Mouse (Mus musculus) kidney, adult 11 months (tissue): Measurements from ENCODE around the gene 1700003F12Rik.

ENCODE experiments used
- DNase-seq: peaks from one replicate; pipeline ENCODE4 v3.0.0; 2022

1700003F12Rik gene

GRCm38 (mm10) chr2:154549886-154550189 is 3.0 kb downstream of the 1700003F12Rik start:
- no peak for DNase-seq

GRCm38 (mm10) chr2:154550937-154551336 is 4.1 kb downstream of the 1700003F12Rik start:
- DNase-seq, result no peak

DNA sequence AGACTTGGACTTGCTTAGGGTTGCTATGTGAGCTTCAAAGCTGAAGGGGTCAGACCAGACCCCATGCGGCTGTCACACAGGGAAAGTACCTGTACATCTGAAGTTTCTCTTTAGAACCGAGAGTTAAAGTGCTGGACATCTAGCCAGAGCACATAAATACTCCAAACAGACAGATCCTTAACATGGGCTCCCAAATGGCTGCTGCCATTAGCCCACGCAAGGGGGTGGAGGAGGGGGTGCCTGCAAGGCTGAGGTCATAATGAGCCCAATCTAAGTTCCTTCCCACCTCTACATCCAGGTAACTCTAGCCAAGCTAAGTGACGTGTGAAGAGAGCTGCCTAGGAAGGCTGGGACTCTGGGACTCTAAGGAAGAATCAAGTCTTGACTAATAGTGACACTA is 4.6 kb downstream of the 1700003F12Rik start, which contains the start of gene Actl10:
TSS of gene Actl10 (plus strand) at position 301 of the 400 bp plus-strand sequence.
- no peak for DNase-seq

DNA sequence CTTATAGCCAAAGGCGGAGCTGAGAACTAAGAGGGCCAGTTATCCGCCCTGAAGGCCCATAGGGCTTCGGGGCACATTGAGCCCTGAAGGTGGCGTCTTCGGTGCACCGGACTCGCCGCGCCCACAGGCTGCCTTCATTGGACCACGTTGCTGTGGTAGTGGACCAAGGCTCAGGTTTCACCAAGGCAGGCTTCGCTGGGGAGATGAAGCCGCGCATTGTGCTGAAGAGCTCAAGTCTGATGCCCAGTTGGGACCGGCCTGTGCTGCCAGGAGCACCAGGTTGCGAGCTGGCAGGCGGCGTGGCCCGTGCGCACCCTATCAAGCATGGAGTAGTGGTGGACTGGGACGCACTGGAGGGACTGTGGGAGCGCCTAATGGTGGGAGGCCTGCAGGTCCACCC is 5.0 kb downstream of the 1700003F12Rik start:
- DNase-seq, result no peak

- peak; percentile 45 for DNase-seq
Observed at GRCm38 (mm10) chr2:154552424-154552907, 5.6 kb downstream of the 1700003F12Rik start.

GRCm38 (mm10) chr2:154555235-154555634 is 8.3 kb downstream of the 1700003F12Rik start:
- no peak for DNase-seq

DNA sequence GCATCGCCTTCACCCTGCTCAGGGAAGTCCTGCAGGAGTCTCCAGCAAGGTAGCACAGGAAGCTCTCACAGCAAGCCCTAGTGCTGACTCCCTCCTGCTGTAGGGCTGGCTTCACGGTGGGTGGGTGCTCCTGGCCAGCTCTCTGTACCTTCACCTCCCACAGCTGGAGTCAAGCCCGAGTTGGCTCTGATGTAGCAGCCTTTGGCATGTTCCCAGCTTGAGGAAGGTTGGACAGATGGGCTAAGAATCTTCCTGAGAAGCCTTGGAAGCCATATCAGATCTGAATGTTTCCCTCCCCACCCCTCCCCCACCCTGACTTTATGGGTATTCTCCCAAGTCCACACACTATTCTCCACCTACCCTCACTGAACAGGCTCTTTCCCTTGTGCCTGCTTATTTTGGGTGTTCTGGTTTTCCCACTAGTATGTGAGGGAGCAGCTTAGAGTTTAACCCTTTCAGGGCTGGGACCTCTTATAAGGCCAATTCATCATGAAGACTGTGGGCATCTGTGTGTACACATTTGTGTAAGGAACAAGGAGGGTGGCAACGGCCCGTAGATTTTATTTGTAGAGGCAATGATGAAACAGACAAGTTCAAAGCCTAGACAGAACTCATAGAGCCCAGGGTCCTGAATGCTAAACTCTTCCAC is 10.4 kb downstream of the 1700003F12Rik start:
- no peak for DNase-seq

- DNase-seq, result no peak
Observed at GRCm38 (mm10) chr2:154558264-154559039, 11.6 kb downstream of the 1700003F12Rik start, which contains the start of gene Necab3. Gene Necab3, minus strand, starts transcription at chr2:154558890.

DNA sequence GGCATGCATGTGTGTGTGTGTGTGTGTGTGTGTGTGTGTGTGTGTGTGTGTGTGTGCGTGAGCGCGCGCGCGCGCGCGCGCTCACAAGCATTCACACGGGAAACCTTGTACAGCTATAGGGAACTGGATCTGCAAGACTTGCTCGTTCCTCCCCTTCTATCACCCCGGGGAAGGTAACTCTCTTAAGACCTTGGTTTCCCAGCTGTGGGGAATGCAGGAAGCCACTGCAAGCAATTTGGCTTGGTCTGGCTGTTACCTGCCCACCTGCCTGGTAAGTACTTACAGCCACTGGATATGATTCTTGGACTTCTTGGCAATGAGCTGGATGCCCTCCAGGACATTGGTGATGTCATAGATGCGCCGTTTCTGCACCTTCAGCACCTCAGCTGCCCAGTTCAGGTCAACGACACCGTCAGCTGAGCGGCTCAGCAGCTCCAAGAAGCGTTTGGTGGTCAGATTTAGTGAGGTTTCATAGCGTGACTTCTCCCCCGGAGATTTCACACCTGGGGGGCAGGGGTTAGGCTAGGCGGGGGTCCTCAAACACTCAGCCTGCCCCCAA is 16.8 kb downstream of the 1700003F12Rik start:
- DNase-seq, result peak; percentile 80

- no peak for DNase-seq
Observed at GRCm38 (mm10) chr2:154565562-154565961, 18.7 kb downstream of the 1700003F12Rik start.

DNA sequence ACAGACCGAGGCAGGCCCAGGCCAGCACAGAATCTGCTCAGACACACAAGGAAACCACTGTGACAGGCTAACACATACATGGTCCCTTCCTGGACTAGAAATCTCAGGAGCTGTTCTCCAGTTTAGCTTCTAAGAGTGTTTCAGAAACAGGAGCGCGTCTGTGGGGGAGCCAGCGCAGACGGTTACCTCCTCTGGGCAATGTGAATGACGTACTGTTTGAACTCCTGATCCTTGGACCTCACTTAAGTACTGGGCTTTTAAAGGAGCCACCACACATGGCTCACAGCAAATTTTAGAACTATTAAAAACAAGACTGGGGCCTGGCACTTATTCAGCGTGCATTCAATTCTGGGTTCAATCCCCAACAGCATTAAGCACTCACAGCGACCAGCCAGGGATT is 19.8 kb downstream of the 1700003F12Rik start:
- DNase-seq, result peak; percentile 46

GRCm38 (mm10) chr2:154567766-154568165 is 20.9 kb downstream of the 1700003F12Rik start:
- no peak for DNase-seq

DNA sequence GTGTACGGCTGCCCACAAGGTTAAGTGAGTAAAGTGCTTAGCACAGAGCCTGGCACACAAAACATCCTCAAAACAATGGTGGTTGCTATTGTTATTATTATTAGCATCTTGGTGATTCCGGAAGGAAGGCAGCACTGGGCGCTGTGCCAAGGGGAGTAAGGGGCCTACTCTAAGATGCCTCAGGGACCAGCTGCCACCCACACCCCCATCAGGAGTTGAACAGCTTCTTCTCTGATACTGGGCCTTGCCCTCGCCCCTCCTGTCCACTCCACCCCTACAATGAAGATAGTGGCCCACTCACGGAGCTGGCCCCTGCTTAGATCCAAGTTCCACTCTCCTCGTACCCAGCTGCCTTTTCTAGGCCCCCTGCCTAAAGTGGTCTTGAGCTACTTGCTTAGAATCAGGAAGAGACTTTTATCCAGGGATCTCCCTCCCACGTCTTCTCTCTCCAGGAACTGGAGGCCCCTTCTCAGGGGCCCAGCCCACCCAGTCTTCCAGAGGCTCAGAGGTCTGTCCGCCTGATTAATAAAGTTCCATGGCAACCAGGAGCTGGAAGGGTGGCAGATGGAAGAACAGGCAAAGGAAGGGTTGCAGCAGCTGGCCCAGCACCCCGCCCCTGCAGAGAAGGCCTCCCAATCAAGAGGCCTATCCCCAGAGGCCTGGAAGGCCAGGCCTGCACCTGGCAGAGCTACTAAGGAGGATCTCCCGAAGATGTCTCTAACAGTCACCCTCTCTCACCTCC is 21.6 kb downstream of the 1700003F12Rik start:
- no peak for DNase-seq

GRCm38 (mm10) chr2:154569071-154569748 is 22.3 kb downstream of the 1700003F12Rik start:
- no peak for DNase-seq

GRCm38 (mm10) chr2:154569836-154570286 is 23.0 kb downstream of the 1700003F12Rik start, which contains the start of gene E2f1:
Gene E2f1, minus strand, starts transcription at chr2:154569892.
- peak; percentile 90 for DNase-seq

GRCm38 (mm10) chr2:154570666-154571065 is 23.8 kb downstream of the 1700003F12Rik start:
- no peak for DNase-seq

GRCm38 (mm10) chr2:154571266-154571665 is 24.4 kb downstream of the 1700003F12Rik start:
- DNase-seq, result no peak

GRCm38 (mm10) chr2:154571976-154572375 is 25.1 kb downstream of the 1700003F12Rik start:
- DNase-seq, result no peak

DNA sequence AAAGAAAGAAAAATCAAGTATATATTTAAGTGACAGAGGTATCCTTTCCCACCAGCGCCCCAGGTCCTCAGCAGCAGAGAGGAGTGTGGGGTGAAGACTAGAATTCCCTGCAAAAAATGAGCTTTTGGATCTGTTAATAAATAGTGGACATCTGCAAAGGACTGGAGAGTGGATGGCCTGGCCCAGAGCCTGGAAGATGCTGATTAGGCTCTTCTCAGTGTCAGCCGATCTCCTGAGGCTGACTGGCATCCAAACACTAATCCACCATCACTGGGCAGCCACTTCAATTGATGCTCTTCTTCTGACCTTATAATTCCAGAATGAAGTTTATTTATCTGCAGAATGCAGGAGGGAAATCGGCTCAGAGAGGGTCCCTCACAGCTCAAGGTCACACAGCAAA is 26.1 kb downstream of the 1700003F12Rik start:
- no peak for DNase-seq

- no peak for DNase-seq
Observed at GRCm38 (mm10) chr2:154574271-154574670, 27.4 kb downstream of the 1700003F12Rik start.

- DNase-seq, result no peak
Observed at GRCm38 (mm10) chr2:154576876-154577743, 30.2 kb downstream of the 1700003F12Rik start.
